Mouse (Mus musculus): ENCODE measurements at regions not wholly inside any gene's neighbourhood (a gene's known extent, or its start where the extent isn't known, plus 50 kb on each side); places are given as distances from the start of the nearest gene placed in this dataset.

DNA sequence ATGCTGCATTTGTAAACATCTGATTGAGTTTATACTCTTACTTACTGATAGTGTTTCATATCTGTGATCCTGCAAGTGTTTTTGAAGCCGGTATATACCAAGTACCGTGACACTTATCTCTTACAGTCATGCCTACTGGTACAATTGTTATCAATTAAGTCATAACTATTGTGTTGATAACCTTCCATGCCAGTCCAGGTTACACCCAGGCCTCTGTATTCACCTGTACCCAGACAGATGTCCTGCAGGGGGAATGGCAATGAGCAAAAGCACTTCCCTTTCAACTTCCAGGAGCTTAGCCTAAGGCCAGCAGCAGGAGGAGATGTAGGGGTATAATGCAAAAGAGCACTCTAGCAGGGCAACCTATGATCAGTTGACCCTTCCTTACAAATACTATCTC, 232.2 kb upstream of the Jun start:
- TF ChIP-seq MAFK (IDR thresholded peaks at IDR 0.05; ENCODE audit: insufficient replicate concordance, low read length) (no peak), ZNF384 (IDR thresholded peaks at IDR 0.05; ENCODE audit: low read depth, low read length) (no peak), POLR2A (IDR thresholded peaks at IDR 0.05; ENCODE audit: low read depth, low read length) (no peak), GABPA (IDR thresholded peaks at IDR 0.05; ENCODE audit: insufficient replicate concordance, low read depth, low read length) (no peak), ZKSCAN1 (IDR thresholded peaks at IDR 0.05; ENCODE audit: borderline replicate concordance, low read depth, low read length) (no peak), IRF4 (IDR thresholded peaks at IDR 0.05; ENCODE audit: low read depth, low read length) (no peak), CHD1 (IDR thresholded peaks at IDR 0.05; ENCODE audit: low read depth, low read length) (no peak), KAT2A (IDR thresholded peaks at IDR 0.05; ENCODE audit: insufficient replicate concordance, low read length) (no peak), HCFC1 (IDR thresholded peaks at IDR 0.05; ENCODE audit: low read depth, low read length) (no peak), UBTF (IDR thresholded peaks at IDR 0.05; ENCODE audit: low read depth, low read length) (no peak)
- Histone ChIP-seq H3K9ac (ENCODE audit: insufficient read depth, low read depth) (no peak overlapping the region), H3K4me2 (ENCODE audit: insufficient read depth, low read depth, poor library complexity, severe bottlenecking) (no peak overlapping the region), H3K9me3 (replicated peaks; ENCODE audit: low read length) (no peaks in the 10 kb centered on the region), H3K4me3 (replicated peaks in 1 of 3; ENCODE audit: low read depth in 2 of 3, low read length in 2 of 3, poor library complexity in 1 of 3) (no peak overlapping the region), H3K36me3 (replicated peaks in 1 of 2; ENCODE audit: control insufficient read depth in 1 of 2, insufficient read depth in 1 of 2, low read length in 1 of 2) (no peaks in the 10 kb centered on the region), H3K4me1 (ENCODE audit: control insufficient read depth in 1 of 2, insufficient read depth in 2 of 2) (peaks cover 0 to 14% of the 10 kb centered on the region in 2 experiments; a peak in 2 of 4 replicates), H3K79me2 (replicated peaks; ENCODE audit: control insufficient read depth, extremely low read depth, insufficient read depth, poor library complexity, severe bottlenecking) (no peaks in the 10 kb centered on the region), H3K27ac (ENCODE audit: insufficient read depth, low read depth) (no peak overlapping the region), H3K27me3 (replicated peaks) (no peaks in the 10 kb centered on the region)
- DNase-seq (ENCODE audit: extremely low read depth): no peak
- dilution Hi-C loops (cut with MboI; ENCODE audit: extremely low pct_ligation_motif_present, extremely low pct_unique_long_range_greater_than_20kb, low sequenced_read_pairs): no loop called here
- in situ Hi-C loops (cut with MboI; ENCODE audit: low pct_ligation_motif_present, low pct_unique_long_range_greater_than_20kb, low sequenced_read_pairs): no loop called here

DNA sequence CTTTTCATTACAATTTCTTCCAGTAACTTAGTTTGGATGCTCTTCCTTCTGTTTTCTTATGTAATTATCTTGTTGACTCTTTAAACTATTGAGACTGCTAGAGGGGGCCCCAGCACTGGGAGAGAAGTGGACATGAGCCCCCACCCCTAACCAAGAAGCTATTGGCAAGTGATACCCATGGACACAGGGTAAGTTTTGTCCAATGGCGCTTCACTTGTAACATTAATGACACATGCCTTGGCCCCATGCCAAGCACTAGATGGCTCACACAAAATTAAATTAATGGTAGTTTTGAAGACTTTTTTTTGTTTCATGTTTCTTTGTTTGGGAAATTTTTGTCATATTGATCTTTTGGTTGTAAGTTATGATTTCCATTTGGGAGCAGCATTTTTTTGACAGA, 232.7 kb upstream of the Jun start:
- H3K36me3 ChIP-seq (replicated peaks in 1 of 2; ENCODE audit: control insufficient read depth in 1 of 2, insufficient read depth in 1 of 2, low read length in 1 of 2): no peaks in the 10 kb centered on the region
- H3K27me3 ChIP-seq (replicated peaks): no peaks in the 10 kb centered on the region
- in situ Hi-C loops (cut with MboI; ENCODE audit: low pct_ligation_motif_present, low pct_unique_long_range_greater_than_20kb, low sequenced_read_pairs) (no loop called here), dilution Hi-C loops (cut with MboI; ENCODE audit: extremely low pct_ligation_motif_present, extremely low pct_unique_long_range_greater_than_20kb, low sequenced_read_pairs) (no loop called here)
- H3K4me3 ChIP-seq (replicated peaks in 1 of 3; ENCODE audit: low read depth in 2 of 3, low read length in 2 of 3, poor library complexity in 1 of 3): no peak overlapping the region
- H3K9me3 ChIP-seq (replicated peaks; ENCODE audit: low read length): no peaks in the 10 kb centered on the region
- H3K4me2 ChIP-seq (ENCODE audit: insufficient read depth, low read depth, poor library complexity, severe bottlenecking): no peak overlapping the region
- no peak overlapping the region for H3K9ac ChIP-seq (ENCODE audit: insufficient read depth, low read depth)
- DNase-seq (ENCODE audit: extremely low read depth): no peak
- no peaks in the 10 kb centered on the region for H3K79me2 ChIP-seq (replicated peaks; ENCODE audit: control insufficient read depth, extremely low read depth, insufficient read depth, poor library complexity, severe bottlenecking)
- H3K4me1 ChIP-seq (ENCODE audit: control insufficient read depth in 1 of 2, insufficient read depth in 2 of 2): peaks cover 0 to 9% of the 10 kb centered on the region in 2 experiments; a peak in 1 of 4 replicates
- TF ChIP-seq ZC3H11A (IDR thresholded peaks at IDR 0.05; ENCODE audit: low read depth, low read length) (no peak), MXI1 (IDR thresholded peaks at IDR 0.05; ENCODE audit: low read depth, low read length) (no peak), JUN (IDR thresholded peaks at IDR 0.05; ENCODE audit: insufficient read depth, low read depth, low read length) (no peak), HCFC1 (IDR thresholded peaks at IDR 0.05; ENCODE audit: low read depth, low read length) (no peak), RCOR1 (conservative IDR thresholded peaks at IDR 0.05; ENCODE audit: low read depth, low read length) (no peak), POLR2A (IDR thresholded peaks at IDR 0.05; ENCODE audit: low read depth, low read length) (no peak), UBTF (IDR thresholded peaks at IDR 0.05; ENCODE audit: low read depth, low read length) (no peak), USF1 (IDR thresholded peaks at IDR 0.05; ENCODE audit: low read depth, low read length) (no peak), IRF4 (IDR thresholded peaks at IDR 0.05; ENCODE audit: low read depth, low read length) (no peak), SIN3A (IDR thresholded peaks at IDR 0.05; ENCODE audit: low read length) (no peak), MYC (IDR thresholded peaks at IDR 0.05; ENCODE audit: low read depth, low read length) (no peak)
- H3K27ac ChIP-seq (ENCODE audit: insufficient read depth, low read depth): no peak overlapping the region
